Mouse (Mus musculus) right cerebral cortex, postnatal 4 days (tissue): ENCODE data around the gene Gm2030.
"Not testable (repeated sequence)": the region's sequence is repeated elsewhere in the genome, so short reads cannot be mapped to it uniquely, and the experiment has no call there.

Experiments used
- DNase-seq: peaks from one replicate; pipeline ENCODE4 v3.0.0-alpha.2; 2022

Gene Gm2030

GRCm38 (mm10) chrX:26309944-26310343, at the start of gene Gm2030:
Gene Gm2030 (minus strand): TSS chrX:26310044.
- not testable (repeated sequence) for DNase-seq
